Mouse (Mus musculus) lung, adult 2 months (tissue): ENCODE data around the gene Gm17026.
"Not testable (repeated sequence)": the region's sequence is repeated elsewhere in the genome, so short reads cannot be mapped to it uniquely, and the experiment has no call there.

Experiments used
- CTCF ChIP-seq: fragments of 200-500 bp; IDR thresholded peaks from 2 replicates; pipeline ENCODE4 v1.5.1; 2011; ENCODE audit warnings: mild to moderate bottlenecking, low read length, control low read depth; ENCODE audit not compliant: insufficient read depth
- POLR2A ChIP-seq: fragments of 200-500 bp; IDR thresholded peaks from 2 replicates; pipeline ENCODE4 v1.6.1; 2011; ENCODE audit warnings: low read depth, mild to moderate bottlenecking, control low read depth, low read length, borderline replicate concordance; ENCODE audit errors: extremely low read depth

DNA sequence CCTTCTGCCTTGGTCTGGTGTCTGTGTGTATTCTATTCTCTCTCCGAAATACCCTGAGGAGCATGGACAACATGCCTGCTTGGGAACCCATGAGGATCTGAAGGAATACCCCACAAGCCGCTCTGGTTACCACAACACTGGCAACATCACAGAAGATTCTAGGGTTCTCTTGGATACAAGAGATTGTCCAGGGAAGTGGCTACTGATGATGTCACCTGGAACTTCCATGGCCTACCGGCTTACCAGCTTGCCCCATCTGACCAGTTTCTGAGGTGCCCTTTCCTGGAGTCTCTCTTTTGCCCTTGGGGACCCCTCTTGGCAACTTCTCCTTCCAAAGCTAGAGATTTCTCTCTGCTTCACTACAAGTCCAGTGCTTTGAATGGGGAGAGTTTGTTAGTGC is 37.4 kb upstream of the Gm17026 start, which contains the start of gene Gm9611:
- TF ChIP-seq CTCF, POLR2A: not testable (repeated sequence)
